Mouse (Mus musculus): ENCODE data around the gene Mast3. TPM values are rescaled to one million over a fixed set of nuclear protein-coding genes. Genes with fewer than 3 reads are reported as not detected.
A peak's percentile ranks its signal among the peaks of the same experiment; 100 is the strongest.

Gene Mast3
- polyA plus RNA-seq, 1 experiment from 2014 or later, result 15.8 TPM

DNA sequence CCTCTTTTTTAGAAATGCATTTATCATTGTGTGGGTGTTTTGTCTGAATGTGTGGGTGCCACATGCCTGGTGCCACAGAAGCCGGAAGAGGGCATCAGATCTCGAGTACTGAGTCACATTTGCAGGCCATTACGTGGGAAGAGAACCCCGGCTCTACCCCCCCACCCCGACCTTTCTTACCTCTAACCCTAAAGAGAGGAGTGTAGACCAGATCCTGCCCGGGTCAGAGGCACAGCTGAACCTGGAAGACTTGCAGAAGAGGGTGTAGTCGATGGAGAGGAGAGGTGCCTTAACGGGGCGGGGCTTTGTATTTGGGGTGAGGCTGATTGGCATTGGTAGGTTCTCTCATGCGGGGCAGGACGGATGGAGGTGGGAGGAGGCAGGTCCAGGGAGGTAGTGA lies 60.0 kb downstream of the Mast3 start:
- 51% methylated on average over 11 of the region's 11 CpGs for WGBS
- no peaks in the 10 kb centered on the region for H3K36me3 ChIP-seq
- no peak overlapping the region for H3K27ac ChIP-seq (replicated peaks)
- peaks cover 100% of the 10 kb centered on the region for H3K27me3 ChIP-seq
- H3K9me3 ChIP-seq, result no peaks in the 10 kb centered on the region
- peaks cover 19% of the 10 kb centered on the region for H3K4me1 ChIP-seq (replicated peaks)
- H3K9ac ChIP-seq, result no peak overlapping the region
- peak overlapping the region; percentile 54; the same call in 1 of the 2 replicates for H3K4me2 ChIP-seq
- H3K4me3 ChIP-seq, result no peak overlapping the region
- no peak for ATAC-seq (ENCODE audit: low read depth)

DNA sequence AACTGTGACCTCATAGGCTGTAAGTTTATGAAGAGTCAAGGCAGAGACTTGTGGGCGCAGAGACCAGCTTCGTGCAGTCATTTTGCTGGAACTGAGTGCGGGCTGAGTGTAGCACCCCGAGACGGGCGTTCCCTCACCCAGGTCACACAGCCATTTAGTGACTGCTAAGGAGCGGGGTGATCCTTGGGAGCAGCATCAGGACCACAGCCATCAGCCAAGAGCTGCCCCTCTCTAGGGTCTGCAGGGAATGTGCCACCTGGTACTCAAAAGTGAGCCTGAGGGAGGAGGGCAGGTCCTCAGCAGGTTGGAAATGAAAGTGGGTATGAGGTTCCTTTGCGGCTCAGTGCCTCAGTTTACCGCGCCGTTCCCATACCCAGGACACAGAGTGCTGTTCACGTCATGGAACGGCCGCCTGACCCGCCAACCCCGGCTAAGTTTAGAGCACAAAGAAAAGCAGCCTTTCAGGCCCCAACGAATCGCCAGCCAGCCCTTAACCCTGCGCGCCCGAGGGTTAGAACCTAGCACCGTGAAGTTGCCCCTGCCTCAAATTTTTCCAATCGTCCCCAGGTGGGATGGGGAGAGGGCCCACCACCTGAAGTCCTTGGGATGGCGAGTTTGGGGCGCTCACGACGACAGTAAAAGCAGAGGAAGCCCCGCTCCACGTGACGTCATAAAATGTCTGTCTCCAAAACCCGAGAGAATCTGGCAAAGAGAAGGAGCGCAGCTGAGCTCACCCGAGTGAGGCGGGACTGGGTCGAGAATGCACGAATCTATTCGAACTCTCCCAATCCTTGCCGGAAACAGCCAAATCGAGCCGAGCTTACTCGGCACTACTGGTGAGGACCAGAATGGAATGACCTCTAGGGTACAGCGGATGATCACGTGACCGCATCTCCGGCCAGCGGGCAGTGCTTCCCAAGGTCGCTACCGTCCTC lies 60.9 kb downstream of the Mast3 start:
- H3K27me3 ChIP-seq, result peaks cover 92% of the 10 kb centered on the region

GRCm38 (mm10) chr8:70742981-70743655 lies 61.7 kb downstream of the Mast3 start:
- H3K4me2 ChIP-seq, result peak overlapping the region; percentile 54
- peaks cover 19% of the 10 kb centered on the region for H3K4me1 ChIP-seq (replicated peaks)
- WGBS, result 2% methylated on average over 38 of the region's 38 CpGs
- no peak for ATAC-seq (ENCODE audit: low read depth)
- H3K27ac ChIP-seq (replicated peaks), result no peak overlapping the region
- H3K36me3 ChIP-seq, result no peaks in the 10 kb centered on the region
- H3K9me3 ChIP-seq, result no peaks in the 10 kb centered on the region
- peak overlapping the region; percentile 32 for H3K4me3 ChIP-seq
- H3K9ac ChIP-seq, result peak overlapping the region; percentile 55
- H3K27me3 ChIP-seq, result peaks cover 92% of the 10 kb centered on the region

More for the DNA sequence above, 60.9 kb downstream of the Mast3 start:
- no peak overlapping the region for H3K27ac ChIP-seq (replicated peaks)
- H3K9me3 ChIP-seq, result no peaks in the 10 kb centered on the region
- peak overlapping the region; percentile 32 for H3K4me3 ChIP-seq
- peak; percentile 34; the same call in 1 of the 2 replicates for ATAC-seq (ENCODE audit: low read depth)
- peak overlapping the region; percentile 58 for H3K9ac ChIP-seq
- H3K4me1 ChIP-seq (replicated peaks), result peaks cover 19% of the 10 kb centered on the region
- 5% methylated on average over 48 of the region's 48 CpGs for WGBS
- H3K4me2 ChIP-seq, result peak overlapping the region; percentile 54
- no peaks in the 10 kb centered on the region for H3K36me3 ChIP-seq

- Histone ChIP-seq H3K27me3 (peaks cover 90% of the 10 kb centered on the region), H3K4me3 (no peak overlapping the region)
- WGBS, result 78% methylated on average over 11 of the region's 11 CpGs
Observed at GRCm38 (mm10) chr8:70742176-70742575, 62.7 kb downstream of the Mast3 start.

GRCm38 (mm10) chr8:70741661-70742060 lies 63.2 kb downstream of the Mast3 start:
- Histone ChIP-seq H3K27ac (replicated peaks) (no peak overlapping the region), H3K9ac (no peak overlapping the region), H3K9me3 (no peaks in the 10 kb centered on the region), H3K4me2 (no peak overlapping the region), H3K4me1 (replicated peaks) (peaks cover 19% of the 10 kb centered on the region), H3K4me3 (no peak overlapping the region), H3K36me3 (no peaks in the 10 kb centered on the region), H3K27me3 (peaks cover 88% of the 10 kb centered on the region)
- WGBS, result 62% methylated on average over 5 of the region's 5 CpGs
- no peak for ATAC-seq (ENCODE audit: low read depth)

More at GRCm38 (mm10) chr8:70742176-70742575, 62.7 kb downstream of the Mast3 start:
- Histone ChIP-seq H3K27ac (replicated peaks) (no peak overlapping the region), H3K9ac (no peak overlapping the region), H3K9me3 (no peaks in the 10 kb centered on the region), H3K4me2 (no peak overlapping the region), H3K4me1 (replicated peaks) (peaks cover 19% of the 10 kb centered on the region), H3K36me3 (no peaks in the 10 kb centered on the region)
- no peak for ATAC-seq (ENCODE audit: low read depth)

GRCm38 (mm10) chr8:70738211-70738610 lies 66.6 kb downstream of the Mast3 start:
- WGBS, result 69% methylated on average over 3 of the region's 3 CpGs
- H3K36me3 ChIP-seq, result no peaks in the 10 kb centered on the region
- H3K27ac ChIP-seq (replicated peaks), result no peak overlapping the region
- H3K27me3 ChIP-seq, result peaks cover 61% of the 10 kb centered on the region
- ATAC-seq (ENCODE audit: low read depth), result no peak
- peaks cover 6% of the 10 kb centered on the region for H3K4me1 ChIP-seq (replicated peaks)
- no peak overlapping the region for H3K4me2 ChIP-seq
- H3K9ac ChIP-seq, result no peak overlapping the region
- H3K4me3 ChIP-seq, result no peak overlapping the region
- H3K9me3 ChIP-seq, result no peaks in the 10 kb centered on the region

DNA sequence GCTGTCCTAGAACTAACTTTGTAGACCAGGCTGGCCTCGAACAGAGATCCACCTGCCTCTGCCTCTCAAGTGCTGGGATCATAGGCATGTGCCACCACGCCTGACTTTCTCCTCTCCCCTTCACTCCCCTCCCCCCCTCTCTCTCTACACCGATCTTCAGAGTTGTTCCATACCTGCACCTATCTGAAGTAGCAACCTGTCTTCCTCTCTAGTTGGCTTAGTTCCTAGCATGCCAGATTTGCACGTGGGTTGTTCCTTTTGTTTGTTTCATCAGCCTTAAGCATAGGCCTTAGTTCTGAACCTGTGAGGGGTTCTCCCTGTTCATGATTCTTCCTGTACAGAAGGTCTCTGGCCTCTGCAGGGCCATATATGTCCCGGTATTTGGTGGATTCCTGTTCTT lies 67.1 kb downstream of the Mast3 start:
- H3K4me1 ChIP-seq (replicated peaks), result 0 out of 2 replicates have a peak, but pooled peaks cover 1% of the 10 kb centered on the region
- peaks cover 61% of the 10 kb centered on the region for H3K27me3 ChIP-seq
- no peak for ATAC-seq (ENCODE audit: low read depth)
- no peak overlapping the region for H3K27ac ChIP-seq (replicated peaks)
- WGBS, result 76% methylated on average over 5 of the region's 5 CpGs
- H3K4me2 ChIP-seq, result no peak overlapping the region
- H3K9me3 ChIP-seq, result no peaks in the 10 kb centered on the region
- H3K36me3 ChIP-seq, result no peaks in the 10 kb centered on the region
- H3K4me3 ChIP-seq, result no peak overlapping the region
- H3K9ac ChIP-seq, result no peak overlapping the region

DNA sequence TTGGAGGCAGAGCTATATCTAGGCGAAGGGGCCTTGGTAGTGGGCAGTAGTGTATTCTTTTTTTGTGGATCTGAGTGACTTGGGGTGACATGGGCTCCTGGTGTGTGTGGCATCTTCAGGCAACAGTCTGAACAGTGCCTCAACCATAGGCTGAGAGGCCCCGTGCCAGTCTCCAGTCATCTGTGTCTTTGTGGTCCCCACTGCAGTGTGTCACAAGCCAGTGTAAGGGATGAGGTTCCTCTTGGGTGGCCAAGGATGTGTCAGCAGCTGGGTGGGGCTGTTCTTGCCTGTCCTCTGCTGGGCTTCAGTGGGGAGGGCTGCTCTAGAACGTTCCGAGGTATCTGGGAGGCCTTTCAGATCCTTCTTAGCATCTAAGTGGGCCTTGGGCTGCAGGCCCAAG lies 73.9 kb downstream of the Mast3 start:
- no peak overlapping the region for H3K4me2 ChIP-seq
- H3K9ac ChIP-seq, result no peak overlapping the region
- H3K36me3 ChIP-seq, result no peaks in the 10 kb centered on the region
- ATAC-seq (ENCODE audit: low read depth), result no peak
- H3K27me3 ChIP-seq, result peaks cover 77% of the 10 kb centered on the region
- no peak overlapping the region for H3K27ac ChIP-seq (replicated peaks)
- WGBS, result 90% methylated on average over 4 of the region's 4 CpGs
- no peak overlapping the region for H3K4me3 ChIP-seq
- peaks cover 5% of the 10 kb centered on the region for H3K4me1 ChIP-seq (replicated peaks)
- H3K9me3 ChIP-seq, result no peaks in the 10 kb centered on the region

GRCm38 (mm10) chr8:70729808-70730475 lies 74.9 kb downstream of the Mast3 start:
- 0 out of 2 replicates have a peak overlapping the region, but pooled peaks have one; percentile 8 for H3K9ac ChIP-seq
- H3K4me2 ChIP-seq, result peak overlapping the region; percentile 45
- H3K27me3 ChIP-seq, result peaks cover 73% of the 10 kb centered on the region
- H3K9me3 ChIP-seq, result no peaks in the 10 kb centered on the region
- peaks cover 5% of the 10 kb centered on the region for H3K4me1 ChIP-seq (replicated peaks)
- WGBS, result 3% methylated on average over 34 of the region's 34 CpGs
- 0 out of 2 replicates have a peak, but pooled peaks have one; percentile 29 for ATAC-seq (ENCODE audit: low read depth)
- H3K4me3 ChIP-seq, result peak overlapping the region; percentile 26
- H3K27ac ChIP-seq (replicated peaks), result no peak overlapping the region
- no peaks in the 10 kb centered on the region for H3K36me3 ChIP-seq

Data from neural tube, embryonic 13.5 days (tissue).